Mouse (Mus musculus) bone marrow, adult 2 months (tissue): Measurements from ENCODE around the gene Smtnl2. TPM values are rescaled to one million over a fixed set of nuclear protein-coding genes. Genes with fewer than 3 reads are reported as not detected.

Experiments used
- H3K27ac ChIP-seq: fragments of 200-500 bp; 2 replicates; pipeline ENCODE4 v1.5.1; 2012; ENCODE audit warnings: low read depth, mild to moderate bottlenecking, control low read depth, inconsistent platforms, low read length; ENCODE audit not compliant: control insufficient read depth, poor library complexity, insufficient read depth
- H3K4me1 ChIP-seq: fragments of 200-500 bp; 2 replicates; pipeline ENCODE4 v1.6.1; 2011; ENCODE audit warnings: low read length; ENCODE audit not compliant: control insufficient read depth, insufficient read depth
- H3K4me3 ChIP-seq: fragments of 200-500 bp; replicated peaks from 2 replicates; pipeline ENCODE3; 2011; ENCODE audit warnings: mild to moderate bottlenecking, low read depth, low read length, control low read depth; ENCODE audit not compliant: control insufficient read depth
- CTCF ChIP-seq: fragments of 200-500 bp; IDR thresholded peaks from 2 replicates; pipeline ENCODE4 v1.5.1; 2011; ENCODE audit warnings: low read length, control low read depth; ENCODE audit not compliant: control insufficient read depth, insufficient read depth
- POLR2A ChIP-seq: fragments of 200-500 bp; IDR thresholded peaks from 2 replicates; pipeline ENCODE4 v1.6.1; 2011; ENCODE audit warnings: low read depth, mild to moderate bottlenecking, control low read depth, low read length, borderline replicate concordance; ENCODE audit not compliant: control insufficient read depth
- WGBS: fragments of 180-500 bp; shearing (Covaris S2); methylation state at CpG from one replicate; pipeline ENCODE4 v1.1.7; 2018; 5-methylcytosine and 5-hydroxymethylcytosine counted together
- polyA plus RNA-seq: library from polyadenylated mRNA; stranded (reverse); fragments of >200 nt; gene quantifications from 2 replicates; pipeline ENCODE4 v1.2.4, GENCODE M21; 2011; ENCODE audit warnings: low replicate concordance; ENCODE audit not compliant: missing spikeins, insufficient read depth, insufficient read length

Smtnl2 gene
- polyA plus RNA-seq, 1 experiment, result 5.6 TPM

- Histone ChIP-seq H3K4me1 (no peaks in the 10 kb centered on the region), H3K4me3 (no peak overlapping the region), H3K27ac (no peak overlapping the region)
- TF ChIP-seq POLR2A (no peak), CTCF (peak; percentile 95)
- 50% methylated on average over 7 of the region's 7 CpGs for WGBS
Observed at GRCm38 (mm10) chr11:72429288-72429690, 17.8 kb upstream of the Smtnl2 start.

DNA sequence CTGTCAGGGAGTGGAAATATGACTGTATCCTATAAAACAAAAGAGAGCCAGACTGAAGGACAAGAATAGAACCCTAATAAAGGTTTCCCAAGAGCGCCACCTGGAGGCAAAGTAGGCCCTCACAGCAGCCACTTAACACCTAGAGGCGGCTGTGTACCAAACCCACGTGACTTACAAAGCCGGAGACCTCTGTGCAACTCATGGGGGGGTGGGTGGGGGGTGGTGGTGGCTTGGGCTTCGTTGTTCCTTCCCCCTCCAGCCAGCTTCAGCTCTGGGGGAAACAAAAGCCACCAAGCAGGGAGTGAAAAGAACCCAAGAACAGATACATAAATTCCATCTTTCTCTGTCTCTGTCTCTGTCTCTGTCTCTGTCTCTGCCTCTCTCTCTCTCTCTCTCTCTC, 17.2 kb upstream of the Smtnl2 start:
- 0% methylated on average over 5 of the region's 5 CpGs for WGBS
- H3K27ac ChIP-seq, result no peak overlapping the region
- TF ChIP-seq POLR2A, result no peak
- TF ChIP-seq CTCF, result peak; percentile 72
- no peaks in the 10 kb centered on the region for H3K4me1 ChIP-seq
- H3K4me3 ChIP-seq, result no peak overlapping the region

DNA sequence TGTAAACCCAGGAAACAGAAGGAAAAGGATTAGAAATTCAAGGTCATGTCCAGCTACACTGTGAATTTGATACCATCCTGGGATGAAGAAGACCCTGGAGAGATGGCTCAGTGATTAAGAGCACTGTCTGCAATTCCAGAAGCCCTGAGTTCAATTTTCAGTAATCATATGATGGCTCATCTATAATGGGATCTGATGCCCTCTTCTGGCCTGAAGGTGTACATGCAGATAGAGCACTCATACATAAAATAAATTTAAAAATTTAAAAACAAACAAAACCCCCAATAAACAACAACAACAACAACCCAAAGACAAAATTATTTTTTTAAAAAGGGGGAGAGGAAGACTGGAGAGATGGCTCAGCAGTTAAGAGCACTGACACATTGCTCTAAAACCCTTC, 15.4 kb upstream of the Smtnl2 start:
- no peak overlapping the region for H3K4me3 ChIP-seq
- H3K4me1 ChIP-seq, result no peaks in the 10 kb centered on the region
- H3K27ac ChIP-seq, result no peak overlapping the region
- no peak for TF ChIP-seq POLR2A
- no peak for TF ChIP-seq CTCF

DNA sequence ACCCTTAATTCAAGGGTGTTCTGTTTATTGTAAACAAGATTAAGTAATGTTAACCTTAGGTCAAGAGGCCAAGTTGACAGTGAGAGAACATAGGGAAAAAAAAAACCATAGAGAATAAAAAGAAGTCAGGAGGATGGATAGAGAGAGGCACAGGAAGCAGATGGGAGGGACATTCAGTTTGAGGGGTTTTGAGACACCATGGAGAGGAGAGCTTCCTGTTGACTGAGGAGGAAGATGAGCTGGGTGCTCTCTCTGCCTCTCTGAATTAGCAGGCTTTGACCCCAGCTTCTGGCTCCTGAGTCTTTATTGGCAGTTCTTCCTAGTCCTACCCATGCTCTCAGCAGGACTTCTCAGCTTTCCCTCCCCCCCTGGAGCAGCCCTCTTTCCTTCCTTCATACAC, 13.7 kb upstream of the Smtnl2 start:
- Histone ChIP-seq H3K27ac (no peak overlapping the region), H3K4me3 (no peak overlapping the region), H3K4me1 (no peaks in the 10 kb centered on the region)
- TF ChIP-seq CTCF (no peak), POLR2A (no peak)

GRCm38 (mm10) chr11:72423686-72424085, 12.2 kb upstream of the Smtnl2 start:
- WGBS, result 52% methylated on average over 4 of the region's 4 CpGs
- H3K27ac ChIP-seq, result no peak overlapping the region
- no peaks in the 10 kb centered on the region for H3K4me1 ChIP-seq
- TF ChIP-seq CTCF (no peak), POLR2A (no peak)
- H3K4me3 ChIP-seq, result no peak overlapping the region

DNA sequence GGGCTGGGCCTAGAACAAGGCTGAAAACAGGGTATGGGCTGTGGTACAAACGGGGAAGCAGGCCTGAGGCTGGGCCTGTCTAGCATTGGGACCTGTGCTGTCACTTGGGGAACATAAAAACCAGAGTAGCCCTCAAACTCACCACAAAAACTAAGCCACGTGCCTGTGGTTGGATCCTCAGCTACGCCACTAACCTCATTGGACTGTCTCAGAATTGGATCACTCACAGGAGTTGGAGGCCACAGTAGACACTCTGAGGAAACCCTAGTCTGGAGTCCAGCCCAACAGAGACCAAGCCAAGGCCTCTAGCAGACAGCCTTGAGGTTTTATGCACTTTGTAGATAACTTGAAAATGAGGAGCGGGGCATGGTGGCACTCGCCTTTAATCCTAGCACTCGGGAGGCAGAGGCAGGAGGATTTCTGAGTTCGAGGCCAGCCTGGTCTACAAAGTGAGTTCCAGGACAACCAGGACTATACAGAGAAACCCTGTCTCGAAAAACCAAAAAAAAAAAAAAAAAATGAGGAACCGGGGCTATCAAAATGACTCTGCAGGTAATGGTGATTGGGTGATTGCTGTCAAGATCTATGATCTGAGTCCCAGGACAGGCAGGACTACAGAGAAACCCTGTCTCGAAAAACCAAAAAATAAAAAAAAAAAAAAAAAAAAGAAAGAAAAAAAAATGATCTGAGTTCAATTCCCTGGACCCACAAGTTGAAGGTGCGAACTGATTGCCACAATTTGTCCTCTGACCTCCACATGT, 10.2 kb upstream of the Smtnl2 start:
- 37% methylated on average over 11 of the region's 11 CpGs for WGBS
- no peak overlapping the region for H3K4me3 ChIP-seq

GRCm38 (mm10) chr11:72420460-72421122, 9.1 kb upstream of the Smtnl2 start:
- TF ChIP-seq CTCF, result no peak
- no peak for TF ChIP-seq POLR2A
- H3K4me1 ChIP-seq, result no peaks in the 10 kb centered on the region
- 82% methylated on average over 6 of the region's 6 CpGs for WGBS
- H3K27ac ChIP-seq, result no peak overlapping the region
- no peak overlapping the region for H3K4me3 ChIP-seq

More for the DNA sequence above, 10.2 kb upstream of the Smtnl2 start:
- no peak for TF ChIP-seq POLR2A
- no peak for TF ChIP-seq CTCF
- no peak overlapping the region for H3K27ac ChIP-seq
- no peaks in the 10 kb centered on the region for H3K4me1 ChIP-seq

DNA sequence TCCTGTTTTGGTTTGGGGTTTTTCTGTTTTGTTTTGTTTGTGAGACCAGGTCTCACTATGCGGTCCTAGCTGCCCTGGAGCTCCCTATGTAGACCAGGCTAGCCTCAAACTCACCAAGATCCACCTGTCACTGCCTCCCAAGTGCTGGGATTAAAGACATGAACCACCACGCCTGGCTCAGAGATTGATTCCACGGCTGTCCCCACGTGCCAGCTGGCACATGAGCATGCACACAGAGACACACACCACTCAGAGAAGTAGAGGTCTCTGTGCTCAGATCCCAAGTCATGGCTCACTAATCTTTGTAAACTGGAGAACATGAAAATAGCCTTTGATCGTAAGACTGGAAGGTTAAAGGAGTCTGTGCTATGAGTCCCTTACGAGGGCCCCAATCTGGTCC, 7.5 kb upstream of the Smtnl2 start:
- no peaks in the 10 kb centered on the region for H3K4me1 ChIP-seq
- WGBS, result 73% methylated on average over 6 of the region's 6 CpGs
- no peak overlapping the region for H3K4me3 ChIP-seq
- TF ChIP-seq POLR2A (no peak), CTCF (no peak)
- H3K27ac ChIP-seq, result no peak overlapping the region

- no peak overlapping the region for H3K27ac ChIP-seq
- 83% methylated on average over 8 of the region's 8 CpGs for WGBS
- no peak overlapping the region for H3K4me3 ChIP-seq
- H3K4me1 ChIP-seq, result no peaks in the 10 kb centered on the region
- TF ChIP-seq POLR2A, result no peak
- no peak for TF ChIP-seq CTCF
Observed at GRCm38 (mm10) chr11:72418227-72418626, 6.7 kb upstream of the Smtnl2 start.
